ENCODE assay signal across 19 mouse cellular contexts in the genomic region with DNA sequence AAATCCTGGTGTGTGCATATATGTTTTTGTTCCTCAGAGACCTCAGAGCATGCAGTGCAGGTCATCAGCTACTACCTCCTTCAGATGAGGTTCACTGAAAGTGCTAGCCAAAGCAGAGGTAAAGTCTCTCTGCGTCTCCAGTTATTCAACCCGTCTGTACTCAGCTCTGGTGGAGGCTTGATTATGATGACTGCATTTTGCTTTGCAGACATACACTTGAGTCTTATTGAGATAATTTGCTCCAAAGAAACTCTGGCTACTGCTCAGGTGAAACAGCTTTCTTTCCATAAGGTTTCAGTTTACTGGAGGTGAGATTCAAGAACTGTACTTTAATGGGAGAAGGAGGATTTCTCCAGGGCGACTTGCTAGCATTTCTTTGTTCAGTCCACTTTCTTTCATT.
DNase-seq lines count a peak whose midpoint lies in the region; ATAC-seq and TF ChIP-seq lines count a peak whose summit lies in the region.
"Had no signal": no experiment of that assay in that cellular context is flagged by ENCODE, and none has a peak within 500 bp of the region (broad histone marks: within the 10 kb centered on the region; RNA-seq: fewer than 3 reads in every experiment).

No protein-coding gene starts in this region.

- TF ChIP-seq POLR2A in lung, adult 2 months (IDR thresholded peaks at IDR 0.05; ENCODE audit: borderline replicate concordance, extremely low read depth, low read depth, low read length), result no peak
- no peak for TF ChIP-seq POLR2A in limb, embryonic 14.5 days (IDR thresholded peaks at IDR 0.05; ENCODE audit: borderline replicate concordance, extremely low read depth, insufficient read depth, insufficient read length)

- 70% methylated on average over 3 of the region's 3 CpGs for WGBS in lung, embryonic 14.5 days
- 74% methylated on average over 3 of the region's 3 CpGs for WGBS in lung, adult 2 months
- WGBS in embryonic facial prominence, embryonic 13.5 days, result 41% methylated on average over 3 of the region's 3 CpGs
- 69% methylated on average over 3 of the region's 3 CpGs for WGBS in limb, embryonic 10.5 days
- 19% methylated on average over 3 of the region's 3 CpGs for WGBS in limb, embryonic 14.5 days

- H3K9ac ChIP-seq in lung, embryonic 14.5 days, result no peak overlapping the region
- no peak overlapping the region for H3K9ac ChIP-seq in embryonic facial prominence, embryonic 13.5 days
- no peak overlapping the region for H3K9ac ChIP-seq in limb, embryonic 14.5 days (ENCODE audit: low read depth, low read length, severe bottlenecking)
- H3K9ac ChIP-seq: embryonic facial prominence, embryonic 15.5 days; heart, embryonic 13.5 days; hindbrain, embryonic 13.5 days had no signal

- no peaks in the 10 kb centered on the region for H3K9me3 ChIP-seq in lung, embryonic 14.5 days (ENCODE audit: low read depth, low read length)
- no peaks in the 10 kb centered on the region for H3K9me3 ChIP-seq in embryonic facial prominence, embryonic 13.5 days
- H3K9me3 ChIP-seq in limb, embryonic 10.5 days (replicated peaks), result no peaks in the 10 kb centered on the region
- no peaks in the 10 kb centered on the region for H3K9me3 ChIP-seq in limb, embryonic 14.5 days (ENCODE audit: control insufficient read depth, low read length)
- H3K9me3 ChIP-seq: embryonic facial prominence, embryonic 15.5 days; forebrain, embryonic 10.5 days; G1E; heart, embryonic 13.5 days; hindbrain, embryonic 13.5 days had no signal

- no peak for TF ChIP-seq CTCF in lung, embryonic 14.5 days (IDR thresholded peaks at IDR 0.05; ENCODE audit: low read depth)
- no peak for TF ChIP-seq CTCF in lung, adult 2 months (IDR thresholded peaks at IDR 0.05; ENCODE audit: insufficient read depth, low read length)

- no peaks in the 10 kb centered on the region for H3K36me3 ChIP-seq in lung, embryonic 14.5 days (ENCODE audit: insufficient read depth)
- H3K36me3 ChIP-seq in embryonic facial prominence, embryonic 13.5 days, result no peaks in the 10 kb centered on the region
- H3K36me3 ChIP-seq in limb, embryonic 10.5 days, result no peaks in the 10 kb centered on the region
- no peaks in the 10 kb centered on the region for H3K36me3 ChIP-seq in limb, embryonic 14.5 days (ENCODE audit: control insufficient read depth, insufficient read depth, low read length)
- H3K36me3 ChIP-seq: embryonic facial prominence, embryonic 15.5 days; forebrain, embryonic 10.5 days; G1E; heart, embryonic 13.5 days; hindbrain, embryonic 13.5 days had no signal

- no peak overlapping the region for H3K4me2 ChIP-seq in lung, embryonic 14.5 days
- H3K4me2 ChIP-seq in embryonic facial prominence, embryonic 13.5 days, result no peak overlapping the region
- H3K4me2 ChIP-seq in limb, embryonic 14.5 days (replicated peaks; ENCODE audit: low read depth, low read length, severe bottlenecking), result no peak overlapping the region
- H3K4me2 ChIP-seq: embryonic facial prominence, embryonic 15.5 days; heart, embryonic 13.5 days; hindbrain, embryonic 13.5 days had no signal

- DNase-seq in lung, embryonic 14.5 days, result no peak
- DNase-seq in lung, adult 2 months, result no peak
- no peak for DNase-seq in limb, embryonic 10.5 days (ENCODE audit: low spot score)
- DNase-seq in limb, embryonic 14.5 days (ENCODE audit: low spot score), result no peak
- DNase-seq in left cerebral cortex, adult 9 months (ENCODE audit: low spot score in 2 of 2), result no peak
- no peak for DNase-seq in urinary bladder, adult 18-20 months (ENCODE audit: low spot score in 2 of 2)
- DNase-seq: adrenal gland, adult 8-10 months; adrenal gland, postnatal 36 days; cerebellum, adult 11 months; cerebellum, adult 8-10 months had no signal

- H3K4me3 ChIP-seq in lung, embryonic 14.5 days (ENCODE audit: low read depth, low read length), result no peak overlapping the region
- no peak overlapping the region for H3K4me3 ChIP-seq in lung, adult 2 months (replicated peaks; ENCODE audit: extremely low read depth, low read depth, low read length)
- no peak overlapping the region for H3K4me3 ChIP-seq in embryonic facial prominence, embryonic 13.5 days
- no peak overlapping the region for H3K4me3 ChIP-seq in limb, embryonic 10.5 days
- H3K4me3 ChIP-seq in limb, embryonic 14.5 days (replicated peaks; ENCODE audit: low read length), result no peak overlapping the region
- H3K4me3 ChIP-seq: embryonic facial prominence, embryonic 15.5 days; erythroblast, embryonic 14.5 days; forebrain, embryonic 10.5 days; heart, embryonic 13.5 days; hindbrain, embryonic 13.5 days had no signal

- H3K27ac ChIP-seq in lung, embryonic 14.5 days (ENCODE audit: low read depth), result peak overlapping the region; percentile 3; the same call in 1 of the 2 replicates
- H3K27ac ChIP-seq in embryonic facial prominence, embryonic 13.5 days, result peak overlapping the region; percentile 11; the same call in 1 of the 2 replicates
- peak overlapping the region; percentile 57 for H3K27ac ChIP-seq in limb, embryonic 10.5 days
- peak overlapping the region; percentile 69 for H3K27ac ChIP-seq in limb, embryonic 14.5 days (replicated peaks; ENCODE audit: low read depth, low read length)
- H3K27ac ChIP-seq: embryonic facial prominence, embryonic 15.5 days; forebrain, embryonic 10.5 days; heart, embryonic 13.5 days; hindbrain, embryonic 13.5 days; hindbrain, postnatal 0 days had no signal

- H3K27me3 ChIP-seq in lung, embryonic 14.5 days (ENCODE audit: insufficient read depth, low read length), result no peaks in the 10 kb centered on the region
- H3K27me3 ChIP-seq in embryonic facial prominence, embryonic 13.5 days, result 0 out of 2 replicates have a peak, but pooled peaks cover 5% of the 10 kb centered on the region
- H3K27me3 ChIP-seq in limb, embryonic 10.5 days (ENCODE audit: low read depth, poor library complexity, severe bottlenecking), result no peaks in the 10 kb centered on the region
- H3K27me3 ChIP-seq in limb, embryonic 14.5 days (ENCODE audit: control insufficient read depth, insufficient read depth, low read length), result no peaks in the 10 kb centered on the region
- H3K27me3 ChIP-seq: embryonic facial prominence, embryonic 15.5 days; heart, embryonic 13.5 days; hindbrain, embryonic 13.5 days had no signal

- peaks cover 7% of the 10 kb centered on the region for H3K4me1 ChIP-seq in lung, embryonic 14.5 days (ENCODE audit: insufficient read depth)
- peaks cover 6% of the 10 kb centered on the region for H3K4me1 ChIP-seq in lung, adult 2 months (ENCODE audit: control insufficient read depth, insufficient read depth, low read length)
- peaks cover 14% of the 10 kb centered on the region for H3K4me1 ChIP-seq in embryonic facial prominence, embryonic 13.5 days
- peaks cover 46% of the 10 kb centered on the region for H3K4me1 ChIP-seq in limb, embryonic 10.5 days
- peaks cover 36% of the 10 kb centered on the region for H3K4me1 ChIP-seq in limb, embryonic 14.5 days (ENCODE audit: control insufficient read depth, insufficient read depth, low read length)

- ATAC-seq in lung, embryonic 14.5 days (ENCODE audit: insufficient read depth), result no peak
- ATAC-seq in embryonic facial prominence, embryonic 13.5 days (ENCODE audit: insufficient number of reproducible peaks, insufficient read depth, low FRiP score, low TSS enrichment, low read depth), result no peak
- peak; percentile 58 for ATAC-seq in limb, embryonic 14.5 days (ENCODE audit: low FRiP score, low read depth)
- ATAC-seq: CD4-positive, CD25-positive, alpha-beta regulatory T cell, adult 4 months; hindbrain, postnatal 0 days had no signal

Comparison
In these comparisons a context has a peak if more than half of its experiments do, and no peak if none do; other contexts are left out.
1. H3K27ac ChIP-seq: peak in every context shown above with its lines; median percentile 69 in limb, embryonic 14.5 days; 57 in limb, embryonic 10.5 days; 11 in embryonic facial prominence, embryonic 13.5 days; 3 in lung, embryonic 14.5 days.